Mouse (Mus musculus): ENCODE data around the gene Sec24a.

DNA sequence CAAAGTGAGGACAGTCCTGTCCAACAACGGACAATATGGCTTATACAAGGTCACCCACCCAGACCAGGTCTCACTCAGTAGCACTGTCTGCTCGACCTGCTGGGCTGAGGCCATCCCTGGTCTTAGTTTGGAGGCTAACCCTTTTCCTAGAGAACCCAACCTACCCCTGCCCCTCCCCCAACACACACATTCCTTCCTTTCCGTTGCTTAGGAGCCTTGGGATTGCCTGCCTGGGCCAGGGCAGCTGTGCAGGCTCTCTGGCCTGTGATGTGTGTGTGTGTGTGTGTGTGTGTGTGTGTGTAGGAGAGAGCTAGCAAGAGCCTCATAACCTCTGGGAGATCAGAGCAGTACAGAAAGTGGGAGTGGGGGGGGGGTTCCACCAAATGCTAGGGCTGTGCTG, 114.9 kb downstream of the Sec24a start:
- no peak for TF ChIP-seq CTCF (IDR thresholded peaks at IDR 0.05; ENCODE audit: low read depth, low read length)
- TF ChIP-seq POLR2A (IDR thresholded peaks at IDR 0.05; ENCODE audit: borderline replicate concordance, low read depth, low read length), result no peak
